Mouse (Mus musculus) urinary bladder, postnatal 25 days (tissue): Measurements from ENCODE around the gene Cfdp1.

ENCODE experiments used
- DNase-seq: peaks from one replicate; pipeline ENCODE4 v3.0.0; 2022; ENCODE audit warnings: low spot score

The Cfdp1 gene

DNA sequence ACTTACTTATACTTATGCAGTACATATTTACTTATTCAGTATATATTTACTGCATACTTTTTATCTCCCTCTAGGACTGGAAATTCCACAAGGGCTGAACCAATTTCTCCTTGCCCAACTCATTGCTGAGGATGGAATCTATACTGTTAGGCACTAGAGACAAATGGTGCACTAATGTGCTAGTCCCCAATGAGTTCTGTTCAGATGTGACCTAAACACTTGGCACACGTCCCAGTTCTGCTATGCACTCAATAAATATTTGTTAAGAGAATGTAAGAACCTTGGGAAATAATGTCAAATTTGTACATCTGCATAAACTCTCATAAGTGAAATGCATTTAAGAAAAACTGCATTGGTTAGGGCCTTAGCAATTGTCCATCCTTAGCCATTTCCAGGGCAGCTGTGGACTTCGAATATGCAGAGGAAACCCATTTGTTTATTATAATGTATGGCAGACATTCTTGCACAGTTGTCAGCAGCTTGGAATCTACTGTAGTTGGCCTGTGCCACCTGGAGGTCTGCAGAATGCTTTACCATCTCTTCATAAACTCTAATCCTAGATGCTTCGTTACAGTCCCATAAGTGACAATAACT is 60.7 kb downstream of the Cfdp1 start:
- no peak for DNase-seq

DNA sequence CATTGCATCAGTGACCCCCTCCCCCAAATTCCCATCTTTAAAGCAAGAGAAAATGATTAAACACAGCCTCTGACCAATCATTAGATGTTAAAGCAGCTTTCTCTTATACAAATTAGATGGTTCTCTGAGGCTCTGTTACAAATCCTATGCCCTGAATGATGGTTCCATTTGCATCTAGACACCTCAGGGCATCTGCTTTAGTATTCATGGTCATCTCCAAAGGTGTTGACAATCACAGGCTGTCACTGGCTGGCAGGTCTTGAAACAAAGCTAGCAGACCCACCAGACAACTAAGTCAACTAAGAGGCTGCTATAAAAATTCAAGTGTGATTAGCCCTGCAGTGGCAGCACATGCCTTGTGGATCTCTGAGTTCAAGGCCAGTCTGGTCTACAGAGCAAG is 64.5 kb downstream of the Cfdp1 start:
- no peak for DNase-seq

DNA sequence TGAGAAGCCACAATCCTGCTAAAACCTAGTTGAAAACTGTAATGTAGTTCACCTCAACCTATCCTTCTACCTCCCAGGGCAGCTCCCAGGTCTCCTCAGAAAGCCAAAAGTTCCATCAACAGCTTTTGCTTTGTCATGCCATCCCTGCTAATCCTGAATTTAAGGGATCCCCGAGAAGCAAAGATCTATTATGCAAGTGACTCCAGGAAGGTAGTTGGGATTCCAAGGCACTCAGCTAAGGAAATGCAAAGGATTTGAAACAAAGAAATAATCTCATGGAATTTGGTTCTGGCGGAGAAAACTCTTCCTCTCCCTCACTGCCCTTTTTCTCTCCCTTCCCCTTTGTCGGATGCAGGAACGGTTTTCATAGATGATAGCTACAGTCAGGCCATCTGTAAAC is 64.9 kb downstream of the Cfdp1 start:
- DNase-seq, result no peak

DNA sequence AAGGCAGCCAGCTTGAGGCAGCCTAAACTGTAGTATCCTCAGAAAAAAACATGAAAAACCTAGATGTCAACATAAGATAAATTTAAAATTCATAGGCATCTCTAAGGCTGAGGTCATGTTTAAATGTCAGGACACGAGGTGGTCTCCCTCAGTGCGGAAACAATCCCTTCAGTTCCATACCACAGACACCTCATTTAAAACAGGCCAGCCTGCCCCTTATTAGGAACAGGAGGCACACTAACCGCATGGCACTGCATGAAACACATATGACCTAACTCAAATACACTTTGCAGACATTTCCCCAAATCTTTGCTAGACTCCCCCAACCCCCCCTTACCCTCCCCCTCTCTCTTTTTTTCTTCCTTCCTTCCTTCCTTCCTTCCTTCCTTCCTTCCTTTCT is 65.6 kb downstream of the Cfdp1 start:
- DNase-seq, result no peak

DNA sequence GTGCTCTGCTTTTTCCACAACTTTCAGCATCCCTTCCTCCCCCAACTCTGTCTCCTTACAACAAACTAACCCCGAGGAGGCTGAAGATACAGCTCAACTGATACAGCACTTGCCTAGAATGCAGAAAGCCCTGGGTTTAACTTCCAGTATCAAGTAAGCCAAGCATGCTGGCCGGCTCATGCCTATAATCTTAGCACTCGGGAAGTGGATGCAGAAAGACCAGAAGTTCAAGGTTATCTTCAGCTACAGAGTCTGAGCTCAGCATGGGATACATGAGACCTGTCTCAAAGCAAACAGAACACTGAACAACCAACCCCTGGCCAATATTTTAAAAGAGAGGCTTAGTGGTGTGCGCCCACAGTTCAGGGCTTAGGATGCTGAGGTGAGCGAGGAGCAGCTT is 66.0 kb downstream of the Cfdp1 start:
- DNase-seq, result no peak

DNA sequence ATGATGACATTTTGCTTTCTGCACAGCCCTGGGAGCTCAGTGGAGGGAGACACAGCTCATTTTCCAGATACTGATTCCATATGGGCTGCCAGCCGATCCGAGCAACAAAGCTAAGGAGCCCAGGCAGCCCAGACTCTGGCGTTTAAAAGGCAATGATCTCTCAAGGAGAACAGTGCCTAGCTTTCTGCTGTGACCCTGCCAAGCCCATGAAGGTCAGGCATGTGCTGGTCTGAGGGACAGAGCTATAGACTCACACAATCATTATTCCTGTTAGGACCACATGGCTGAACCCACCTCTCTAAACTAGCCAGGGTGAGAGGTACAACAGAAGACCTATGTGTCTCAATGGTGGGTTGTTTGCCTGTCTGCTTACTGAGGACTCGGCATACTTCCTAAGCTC is 66.4 kb downstream of the Cfdp1 start:
- no peak for DNase-seq

DNA sequence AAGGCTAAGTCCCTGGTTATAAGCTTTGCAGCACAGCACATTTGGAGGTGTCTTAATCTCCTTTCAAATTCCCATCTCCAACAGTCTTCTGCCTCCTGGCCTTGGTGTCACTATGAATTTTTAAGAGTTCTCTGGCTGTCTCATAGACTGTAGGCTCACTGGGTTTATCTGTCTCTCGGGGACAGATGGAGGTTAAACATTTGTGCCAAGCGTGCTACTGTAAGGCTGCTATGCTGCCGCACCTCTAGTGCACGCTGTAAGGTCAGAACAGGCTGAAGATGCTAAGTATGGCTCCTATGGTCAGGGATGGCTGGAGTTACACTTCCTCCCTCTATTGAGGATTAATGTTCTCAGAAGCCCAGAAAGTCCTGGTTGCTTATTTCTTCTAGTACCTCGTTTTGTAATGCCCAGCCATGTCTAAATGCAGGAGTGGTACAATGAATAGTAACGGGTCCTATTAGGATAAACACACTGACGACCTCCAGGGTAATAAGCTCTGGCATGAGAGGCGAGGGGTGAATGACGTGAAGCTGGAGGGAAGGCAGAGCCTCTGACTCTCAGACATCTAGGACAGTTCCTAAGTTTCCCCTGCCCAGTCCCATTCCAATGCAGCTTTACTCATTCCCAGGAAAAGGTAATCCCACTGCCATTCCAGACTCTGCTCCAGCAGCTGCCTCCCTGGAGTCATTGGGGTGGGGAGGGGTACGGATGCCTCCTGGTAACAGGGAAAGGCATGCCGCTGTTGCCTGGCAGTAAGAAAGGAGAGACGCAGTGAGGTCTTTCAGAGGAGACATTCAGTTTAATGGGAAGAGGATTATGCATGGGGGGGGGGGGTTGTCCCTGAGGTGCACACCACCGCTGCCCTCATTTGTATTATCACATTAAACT is 67.1 kb downstream of the Cfdp1 start:
- no peak for DNase-seq

DNA sequence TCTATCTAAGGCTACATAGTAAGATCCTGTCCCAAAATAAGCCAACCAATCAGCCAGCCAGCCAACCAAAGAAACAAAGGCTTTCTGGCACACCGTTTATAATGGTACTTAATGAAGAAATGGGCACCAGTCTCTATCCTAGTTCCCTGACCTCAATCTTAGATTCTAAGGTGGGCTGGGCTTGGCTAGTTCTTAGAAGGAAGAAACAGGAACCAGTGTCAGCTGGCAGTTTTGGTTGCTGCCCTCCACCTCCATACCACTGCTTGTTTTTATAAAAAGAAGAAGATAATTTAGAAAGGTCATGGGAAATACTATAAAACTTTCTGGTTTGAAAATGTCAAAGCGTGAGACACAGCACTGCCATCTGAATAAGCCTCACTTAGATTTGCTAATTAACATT is 68.0 kb downstream of the Cfdp1 start:
- DNase-seq, result no peak

DNA sequence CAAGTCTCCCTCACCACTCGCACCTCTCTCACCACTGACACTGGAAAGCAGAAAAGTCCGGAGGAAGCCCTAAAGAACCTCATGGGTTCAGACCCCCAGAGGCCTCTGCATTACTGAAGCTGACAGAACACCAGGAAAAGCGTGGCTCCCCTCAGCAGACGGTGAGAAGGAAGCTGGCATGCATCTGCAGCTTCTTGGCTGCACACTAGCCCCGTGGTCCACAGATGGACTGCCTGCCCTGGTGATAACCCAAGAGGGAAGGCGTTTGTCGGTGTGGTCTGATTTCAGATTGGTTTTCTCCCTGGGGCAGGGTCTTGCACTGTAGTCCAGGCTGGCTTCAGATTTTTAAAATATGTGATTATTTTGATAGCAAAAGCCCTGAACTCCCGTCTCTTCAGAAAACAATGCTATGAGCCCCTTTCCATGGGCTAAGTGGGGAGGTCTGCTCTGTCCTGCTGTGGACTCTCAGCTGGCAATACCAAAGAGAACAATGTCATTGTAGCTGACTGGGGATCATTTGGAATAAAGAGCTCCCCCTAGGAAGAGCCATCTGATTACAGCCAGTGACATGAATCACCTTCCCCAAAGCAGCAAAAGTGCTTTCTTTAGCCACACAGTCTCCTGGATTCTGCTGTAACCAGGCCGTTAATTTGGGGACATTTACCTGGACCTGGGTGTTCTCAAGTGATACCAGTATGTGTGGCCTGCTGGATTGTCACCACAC is 71.3 kb downstream of the Cfdp1 start:
- DNase-seq, result no peak

DNA sequence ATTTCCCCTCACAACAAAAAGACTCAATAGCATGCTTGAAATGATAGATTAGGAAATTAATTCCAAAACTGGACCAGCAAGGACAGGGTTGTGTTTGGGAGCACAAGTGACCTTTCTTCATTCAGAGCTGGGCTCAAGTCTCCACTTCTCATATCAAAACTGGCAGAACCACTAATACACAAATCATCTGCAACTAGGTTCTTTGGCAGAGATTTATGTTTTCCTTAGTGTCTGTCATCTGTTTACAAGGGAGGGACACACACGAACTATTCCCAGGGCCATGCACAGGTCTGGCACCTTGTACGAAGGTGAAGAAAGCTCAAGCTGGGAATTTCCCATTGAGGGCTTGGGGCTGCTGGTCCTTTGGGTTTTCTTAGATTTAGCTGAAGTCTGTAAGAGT is 71.9 kb downstream of the Cfdp1 start:
- no peak for DNase-seq

DNA sequence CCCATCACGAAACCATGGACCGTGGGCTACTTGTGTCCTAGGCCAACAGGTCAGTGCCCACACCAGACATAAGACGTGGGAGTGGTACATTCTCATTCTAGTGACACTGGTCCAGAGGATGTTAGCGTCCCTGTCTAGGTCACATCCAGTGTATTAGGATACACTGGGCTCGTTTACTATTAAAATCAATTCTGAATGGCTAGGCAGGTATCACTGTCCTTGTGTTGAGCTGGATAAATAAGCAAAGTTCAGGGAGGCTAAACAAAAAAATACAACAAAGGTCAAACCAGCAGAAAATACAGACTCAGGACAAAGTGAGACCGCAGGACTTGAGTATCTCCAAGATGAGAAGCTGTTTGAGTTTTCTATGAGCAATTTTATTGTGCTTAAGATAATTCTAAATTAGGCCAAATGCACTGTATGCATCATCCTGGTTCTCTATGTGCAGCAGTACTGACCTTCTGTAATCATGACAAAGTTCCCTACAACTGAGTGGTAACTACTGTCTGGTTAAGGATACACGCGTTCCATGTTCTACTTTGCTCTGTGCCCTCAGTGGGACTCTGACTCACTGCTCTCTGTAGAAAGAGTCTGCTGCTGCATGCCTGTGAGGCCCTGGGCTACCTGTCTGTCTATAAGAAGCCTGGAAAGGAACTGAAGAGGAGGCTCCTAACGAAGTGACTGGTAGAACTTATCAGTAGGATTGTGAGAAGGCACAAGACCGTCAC is 73.2 kb downstream of the Cfdp1 start:
- DNase-seq, result no peak

DNA sequence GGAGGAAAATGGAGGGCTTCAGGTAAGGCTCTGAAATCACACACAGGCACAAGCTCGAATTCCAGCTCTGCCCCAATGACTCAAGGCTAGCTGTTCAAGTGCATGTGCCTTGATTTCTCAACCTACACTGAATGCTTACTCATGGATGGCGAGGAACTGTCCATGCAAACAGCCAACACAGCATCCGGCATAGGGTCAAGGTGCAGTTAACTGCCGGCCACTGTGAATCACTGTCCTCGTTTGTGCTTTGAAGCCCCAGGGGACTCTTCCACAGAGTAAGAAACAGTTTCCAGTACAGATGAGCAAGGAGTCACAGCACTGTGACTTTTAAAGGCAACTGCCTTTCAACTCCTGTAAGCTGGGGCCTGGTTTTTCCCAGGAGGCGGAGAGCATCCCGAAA is 74.4 kb downstream of the Cfdp1 start:
- DNase-seq, result no peak

DNA sequence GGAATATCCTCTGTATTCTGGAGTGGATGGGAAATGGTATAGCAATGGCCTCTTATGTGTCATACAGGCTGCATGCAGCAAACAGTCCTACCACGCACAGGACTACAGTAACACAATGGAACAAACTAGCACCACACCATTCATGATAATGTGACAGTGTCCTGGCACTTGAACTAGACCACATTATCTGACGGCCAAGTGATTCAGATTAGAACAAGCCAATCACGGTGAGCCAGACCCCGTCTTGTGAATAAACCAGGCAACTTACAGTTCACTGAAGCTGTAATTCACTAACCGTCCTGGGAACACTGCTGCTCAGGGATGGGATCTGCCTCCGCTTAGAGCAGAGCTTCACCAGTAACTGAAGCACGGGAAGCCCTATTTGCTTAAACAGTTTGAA is 75.3 kb downstream of the Cfdp1 start:
- no peak for DNase-seq

DNA sequence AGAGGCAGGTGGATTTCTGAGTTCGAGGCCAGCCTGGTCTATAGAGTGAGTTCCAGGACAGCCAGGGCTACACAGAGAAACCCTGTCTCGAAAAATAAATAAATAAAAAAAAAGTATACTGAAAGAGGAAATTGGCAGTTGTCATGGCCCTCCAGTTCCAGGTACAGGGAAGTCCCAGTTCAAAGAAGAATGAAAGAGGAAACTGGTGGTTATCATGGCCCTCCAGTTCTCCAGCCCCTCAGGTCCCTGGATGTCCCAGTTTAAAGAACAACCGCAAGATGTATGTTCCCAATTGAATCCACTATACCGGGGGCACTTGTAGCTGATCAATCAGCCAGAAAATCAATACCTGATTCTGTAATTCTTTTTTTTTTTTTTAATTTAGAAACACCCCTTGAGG is 77.6 kb downstream of the Cfdp1 start:
- no peak for DNase-seq

DNA sequence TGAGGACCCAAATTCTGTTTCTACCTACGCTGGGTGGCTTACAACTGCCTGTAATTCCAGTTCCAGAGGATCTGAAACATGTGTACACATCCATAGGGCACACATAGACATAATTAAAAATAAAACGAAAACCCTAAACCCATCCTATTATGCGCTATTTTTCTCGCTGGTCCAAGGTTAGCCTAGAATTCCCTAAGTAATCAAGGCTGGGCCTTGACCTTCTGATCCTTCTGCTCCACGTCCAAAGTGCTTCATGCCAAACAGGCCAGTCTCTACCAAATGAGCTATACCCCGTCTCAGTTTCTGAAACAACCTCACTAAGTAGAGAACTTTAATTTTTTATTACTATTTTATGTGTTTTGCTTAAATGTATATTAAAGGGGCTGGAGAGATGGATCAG is 78.3 kb downstream of the Cfdp1 start:
- no peak for DNase-seq

DNA sequence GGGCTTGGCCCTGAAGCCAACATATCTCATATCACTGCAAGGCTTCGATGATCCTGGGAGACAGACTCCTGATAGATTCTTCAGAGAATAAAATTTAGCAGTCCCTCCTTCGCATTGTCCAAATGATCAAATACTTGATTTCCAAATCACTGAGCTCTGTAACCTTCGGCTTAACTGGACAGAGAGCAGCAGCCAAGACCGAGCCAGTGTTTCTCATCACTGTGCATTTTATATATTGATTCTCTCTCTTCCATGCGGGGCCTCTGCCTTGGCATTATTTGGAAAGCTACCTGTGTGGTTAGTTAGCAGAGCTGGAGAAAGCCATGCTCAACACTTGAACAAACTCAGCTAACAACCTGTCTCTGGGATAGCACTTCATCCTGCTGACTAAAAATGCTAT is 80.6 kb downstream of the Cfdp1 start:
- DNase-seq, result no peak

DNA sequence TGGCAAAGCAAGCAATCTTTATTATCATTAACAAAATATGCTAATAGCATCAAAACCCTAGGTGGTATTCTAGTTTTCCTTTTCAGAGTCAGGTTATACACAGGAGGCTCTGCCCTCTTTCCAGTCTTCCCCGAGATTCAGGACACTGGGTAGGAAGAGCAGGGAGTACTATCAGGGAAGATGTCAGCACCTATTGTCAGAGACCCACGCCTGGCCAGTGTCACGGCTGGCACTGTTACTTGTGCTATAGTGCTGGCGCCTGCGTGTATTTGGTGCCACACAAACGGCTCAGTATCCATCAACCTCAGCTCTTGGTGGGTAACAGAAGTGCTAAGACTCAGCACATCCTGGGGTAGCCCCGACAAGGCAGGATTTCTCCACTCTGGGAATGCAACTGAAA is 81.0 kb downstream of the Cfdp1 start:
- no peak for DNase-seq

DNA sequence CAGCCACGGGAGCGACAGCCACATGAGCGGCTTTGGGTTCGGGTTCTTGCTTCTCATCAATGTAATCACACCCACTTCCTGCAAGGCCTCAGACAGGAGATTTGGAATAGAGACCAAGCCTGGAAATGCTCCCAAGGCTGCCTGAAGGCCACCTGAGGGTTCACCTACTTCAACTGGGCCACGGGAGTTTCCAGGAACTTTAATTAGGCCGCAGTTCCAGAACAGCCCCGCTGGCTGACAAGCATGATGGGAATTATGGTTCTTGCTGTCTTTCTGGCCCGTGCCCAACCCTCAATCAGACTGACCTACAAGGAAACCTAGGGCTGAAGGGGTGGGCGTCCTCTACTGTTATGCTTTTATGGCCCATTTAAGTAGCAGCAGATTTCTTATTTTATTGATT is 82.0 kb downstream of the Cfdp1 start:
- no peak for DNase-seq

DNA sequence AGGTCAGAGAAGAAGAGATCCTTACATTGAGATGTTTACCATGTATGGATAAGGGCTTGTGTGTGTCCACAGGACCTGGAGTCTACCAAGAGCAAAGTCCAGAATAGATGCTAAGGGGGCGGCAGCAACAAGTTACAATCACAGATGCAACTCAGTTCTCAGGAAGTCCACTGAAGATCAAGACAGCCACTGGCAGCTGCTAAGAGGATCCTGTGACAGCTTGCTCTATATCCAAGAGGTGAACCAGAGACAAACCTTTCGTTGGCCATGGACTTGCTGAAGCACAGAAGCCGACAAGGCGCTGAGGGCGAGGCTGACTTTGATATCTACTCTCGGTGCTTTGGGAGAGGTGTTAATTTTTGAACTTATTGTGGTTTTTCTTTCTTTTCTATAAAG is 82.5 kb downstream of the Cfdp1 start:
- no peak for DNase-seq

DNA sequence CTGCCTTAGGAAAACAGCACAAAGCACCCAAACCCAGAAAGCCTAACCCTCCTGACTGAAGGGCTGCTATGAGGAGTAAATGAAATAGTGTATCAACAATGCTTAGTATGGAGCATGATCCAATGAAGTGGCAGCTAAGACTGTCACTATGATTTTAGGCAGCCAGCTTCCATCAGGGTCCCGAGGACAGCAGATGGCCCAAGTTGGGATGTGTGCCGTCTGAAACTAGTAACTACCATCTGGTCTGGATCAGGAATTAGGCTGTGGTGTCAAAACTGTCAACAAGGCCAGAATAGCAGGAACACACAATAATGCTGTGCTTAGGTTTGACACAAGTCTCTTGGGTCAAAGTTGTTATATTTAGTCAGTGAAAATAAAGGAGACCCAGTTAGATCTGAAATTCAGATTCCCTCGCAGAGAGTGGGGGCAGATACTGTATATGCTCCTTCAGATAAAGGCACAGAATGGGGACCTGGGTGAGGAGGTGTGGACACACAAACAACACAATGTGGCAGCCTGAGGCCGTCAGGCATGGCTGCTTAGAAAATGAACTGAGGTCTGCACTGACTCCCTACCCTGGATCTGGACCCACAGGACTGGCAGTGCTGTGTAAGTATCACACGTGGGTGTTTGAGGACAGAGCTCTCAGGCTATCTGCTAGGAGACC is 83.0 kb downstream of the Cfdp1 start:
- DNase-seq, result no peak

DNA sequence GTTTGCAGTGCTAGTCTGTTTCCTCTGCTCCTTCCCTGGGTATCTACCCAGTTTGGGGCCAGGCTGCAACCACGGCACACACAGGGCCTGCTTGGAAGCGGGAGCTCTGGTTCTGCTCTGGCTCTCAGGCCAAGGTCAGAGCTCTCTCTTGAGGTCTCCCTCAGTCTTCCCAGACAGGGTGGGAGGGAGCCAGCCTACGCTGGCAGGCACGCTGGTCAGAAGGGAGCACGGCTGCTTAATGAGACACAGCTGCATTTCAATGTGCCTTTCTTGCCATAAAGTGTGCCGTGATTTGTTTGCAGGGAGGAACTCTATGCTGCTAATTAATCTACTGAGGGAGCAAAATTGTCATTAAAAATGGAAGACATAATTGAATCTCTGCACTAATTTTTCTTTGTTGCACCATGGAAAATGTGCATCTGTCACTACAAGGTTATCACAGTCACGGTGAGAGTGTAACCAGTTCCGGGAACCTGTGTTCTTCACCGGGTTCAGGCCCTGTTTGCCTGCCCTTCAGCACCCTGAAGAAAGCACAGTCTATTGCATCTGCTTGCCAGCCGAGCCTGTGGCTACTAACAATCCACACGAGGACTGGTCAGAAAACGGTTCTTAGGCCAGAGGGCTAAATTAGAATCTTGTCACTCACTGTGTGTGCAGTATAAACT is 84.2 kb downstream of the Cfdp1 start:
- no peak for DNase-seq

DNA sequence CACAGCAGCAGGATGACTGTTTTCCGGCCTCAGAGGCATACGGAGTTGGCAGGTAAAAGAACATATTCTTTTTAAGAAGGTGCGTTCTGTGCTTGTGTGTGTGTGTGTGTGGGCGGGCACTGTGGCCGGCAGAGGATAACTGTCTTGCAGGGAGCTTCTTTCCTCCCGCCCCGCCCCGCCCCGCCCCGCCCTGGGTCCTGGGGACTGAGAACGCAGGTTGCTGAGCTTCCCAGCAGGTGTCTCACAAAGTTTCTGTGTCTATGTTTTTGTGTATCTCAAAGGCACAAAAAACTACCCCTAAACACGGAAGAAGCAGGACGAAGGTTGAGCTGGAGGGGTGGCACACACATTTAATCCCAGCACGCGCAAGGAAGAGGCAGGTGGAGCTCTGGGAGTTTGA is 84.8 kb downstream of the Cfdp1 start:
- no peak for DNase-seq
